Mouse (Mus musculus): ENCODE measurements around the gene Kctd17. TPM values are rescaled to one million over a fixed set of nuclear protein-coding genes. Genes with fewer than 3 reads are reported as not detected.

The Kctd17 gene
- polyA plus RNA-seq, 1 experiment from 2014 or later = 18.6 TPM

- Histone ChIP-seq H3K4me3 (ENCODE audit: low read depth, low read length) (no peak overlapping the region), H3K36me3 (ENCODE audit: control insufficient read depth, insufficient read depth) (no peaks in the 10 kb centered on the region), H3K4me2 (replicated peaks; ENCODE audit: low read depth) (no peak overlapping the region), H3K27me3 (replicated peaks; ENCODE audit: control insufficient read depth, insufficient read depth, low read length) (peaks cover 71% of the 10 kb centered on the region), H3K4me1 (replicated peaks; ENCODE audit: control insufficient read depth, insufficient read depth, low read length) (no peaks in the 10 kb centered on the region), H3K27ac (ENCODE audit: low read depth, low read length) (no peak overlapping the region), H3K9me3 (ENCODE audit: control insufficient read depth) (no peaks in the 10 kb centered on the region), H3K9ac (ENCODE audit: low read depth, low read length) (no peak overlapping the region)
- TF ChIP-seq CTCF (IDR thresholded peaks at IDR 0.05; ENCODE audit: low read depth) = peak; percentile 94
- peak; percentile 45; the same call in 1 of the 2 replicates for ATAC-seq
- 16% methylated on average over 16 of the region's 16 CpGs for WGBS
These were observed 6.1 kb upstream of the Kctd17 start for GRCm38 (mm10) chr15:78422046-78422956.

DNA sequence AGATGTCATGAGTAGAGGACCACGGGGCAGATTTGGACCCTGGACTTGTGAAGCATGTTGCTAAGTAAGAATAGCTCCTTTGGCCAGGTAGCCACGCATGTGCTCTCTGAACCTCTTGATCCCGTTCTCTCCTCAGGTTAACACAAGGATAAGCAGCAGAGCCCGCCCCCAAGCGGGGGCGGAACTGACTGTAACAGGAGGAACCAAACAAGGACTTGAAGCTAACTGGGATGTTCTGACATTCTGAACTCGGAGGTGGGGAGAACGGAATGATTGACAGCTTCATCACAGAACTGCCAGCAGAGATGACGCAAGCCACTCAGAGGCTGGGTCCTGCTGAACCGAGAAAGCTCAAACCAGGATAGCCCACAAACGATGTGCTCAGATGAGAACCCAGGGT is 3.9 kb upstream of the Kctd17 start:
- no peak overlapping the region for H3K4me3 ChIP-seq (ENCODE audit: low read depth, low read length)
- no peaks in the 10 kb centered on the region for H3K36me3 ChIP-seq (ENCODE audit: control insufficient read depth, insufficient read depth)
- 15% methylated on average over 11 of the region's 11 CpGs for WGBS
- no peaks in the 10 kb centered on the region for H3K9me3 ChIP-seq (ENCODE audit: control insufficient read depth)
- no peak; the same call in 1 of the 2 replicates for TF ChIP-seq CTCF (IDR thresholded peaks at IDR 0.05; ENCODE audit: low read depth)
- no peak overlapping the region for H3K27ac ChIP-seq (ENCODE audit: low read depth, low read length)
- H3K4me1 ChIP-seq (replicated peaks; ENCODE audit: control insufficient read depth, insufficient read depth, low read length) = no peaks in the 10 kb centered on the region
- ATAC-seq = 0 out of 2 replicates have a peak, but pooled peaks have one; percentile 3
- no peak overlapping the region for H3K9ac ChIP-seq (ENCODE audit: low read depth, low read length)
- peaks cover 76% of the 10 kb centered on the region for H3K27me3 ChIP-seq (replicated peaks; ENCODE audit: control insufficient read depth, insufficient read depth, low read length)
- H3K4me2 ChIP-seq (replicated peaks; ENCODE audit: low read depth) = no peak overlapping the region

DNA sequence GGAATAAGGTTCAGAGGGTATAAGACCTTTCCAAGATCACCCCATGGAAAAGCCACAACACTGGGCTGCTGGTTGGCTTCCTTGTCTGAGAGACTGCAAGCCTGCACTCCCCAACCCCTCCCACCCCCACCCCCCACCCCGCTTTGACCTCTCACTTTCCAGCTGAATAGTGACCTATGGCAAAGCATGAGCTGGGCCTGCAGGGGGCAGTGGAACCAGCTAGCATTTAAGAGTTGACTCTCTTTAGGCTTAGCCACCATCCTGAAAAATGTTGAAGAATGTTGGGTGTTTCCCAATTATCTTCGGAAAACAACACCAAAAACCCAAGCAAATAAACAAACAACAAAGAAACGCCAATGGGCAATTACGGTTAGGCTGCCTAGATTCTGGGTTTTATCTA is 3.1 kb upstream of the Kctd17 start:
- Histone ChIP-seq H3K27me3 (replicated peaks; ENCODE audit: control insufficient read depth, insufficient read depth, low read length) (peaks cover 74% of the 10 kb centered on the region), H3K27ac (ENCODE audit: low read depth, low read length) (no peak overlapping the region), H3K4me3 (ENCODE audit: low read depth, low read length) (no peak overlapping the region), H3K9me3 (ENCODE audit: control insufficient read depth) (no peaks in the 10 kb centered on the region), H3K4me1 (replicated peaks; ENCODE audit: control insufficient read depth, insufficient read depth, low read length) (no peaks in the 10 kb centered on the region), H3K9ac (ENCODE audit: low read depth, low read length) (no peak overlapping the region), H3K36me3 (ENCODE audit: control insufficient read depth, insufficient read depth) (no peaks in the 10 kb centered on the region), H3K4me2 (replicated peaks; ENCODE audit: low read depth) (no peak overlapping the region)
- 60% methylated on average over 4 of the region's 4 CpGs for WGBS
- no peak for ATAC-seq
- TF ChIP-seq CTCF (IDR thresholded peaks at IDR 0.05; ENCODE audit: low read depth) = peak; percentile 41

GRCm38 (mm10) chr15:78429139-78429459 is 735 bp downstream of the Kctd17 start:
- no peak for ATAC-seq
- H3K4me3 ChIP-seq (ENCODE audit: low read depth, low read length) = peak overlapping the region; percentile 50
- H3K9ac ChIP-seq (ENCODE audit: low read depth, low read length) = peak overlapping the region; percentile 38; the same call in 1 of the 2 replicates
- WGBS = 21% methylated on average over 3 of the region's 3 CpGs
- peaks cover 43% of the 10 kb centered on the region for H3K27me3 ChIP-seq (replicated peaks; ENCODE audit: control insufficient read depth, insufficient read depth, low read length)
- H3K9me3 ChIP-seq (ENCODE audit: control insufficient read depth) = no peaks in the 10 kb centered on the region
- TF ChIP-seq CTCF (IDR thresholded peaks at IDR 0.05; ENCODE audit: low read depth) = no peak
- H3K4me1 ChIP-seq (replicated peaks; ENCODE audit: control insufficient read depth, insufficient read depth, low read length) = no peaks in the 10 kb centered on the region
- peak overlapping the region; percentile 59 for H3K4me2 ChIP-seq (replicated peaks; ENCODE audit: low read depth)
- peaks cover 4% of the 10 kb centered on the region; the same call in 1 of the 2 replicates for H3K36me3 ChIP-seq (ENCODE audit: control insufficient read depth, insufficient read depth)
- H3K27ac ChIP-seq (ENCODE audit: low read depth, low read length) = peak overlapping the region; percentile 35; the same call in 1 of the 2 replicates

DNA sequence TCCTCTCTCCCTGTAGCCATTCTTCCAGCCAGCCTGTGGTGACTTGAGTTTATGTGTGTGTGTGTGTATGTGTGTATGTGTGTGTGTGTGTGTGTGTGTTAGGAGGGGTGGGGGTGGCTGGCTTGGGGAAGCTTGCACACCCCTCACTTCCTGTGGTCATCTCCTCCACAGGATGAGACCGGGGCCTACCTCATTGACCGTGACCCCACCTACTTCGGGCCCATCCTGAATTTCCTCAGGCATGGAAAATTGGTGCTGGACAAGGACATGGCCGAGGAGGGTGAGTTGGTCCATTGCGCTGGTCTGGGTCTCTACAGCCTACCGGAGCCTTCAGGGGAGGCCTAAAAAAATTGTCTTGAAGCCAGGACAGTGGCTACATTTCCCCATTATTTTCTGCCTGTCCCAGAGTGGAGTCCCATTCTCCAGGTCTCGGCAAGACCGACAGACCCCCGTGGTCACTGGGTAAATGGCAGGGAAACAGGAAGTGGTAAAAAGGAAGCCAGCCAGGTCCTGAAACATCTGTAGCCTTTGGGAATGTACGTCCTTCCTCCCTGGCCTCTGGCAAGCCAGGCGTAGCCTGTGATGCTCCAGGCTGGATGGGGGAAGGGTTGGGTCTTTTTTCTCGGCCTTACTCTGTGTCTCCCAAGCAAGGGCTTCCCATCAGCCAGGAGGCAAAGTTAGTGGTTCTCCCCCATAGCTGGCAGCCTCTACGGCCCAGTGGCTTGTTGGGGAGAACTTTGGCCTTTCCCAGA is 1.7 kb downstream of the Kctd17 start:
- no peak for ATAC-seq
- no peaks in the 10 kb centered on the region for H3K9me3 ChIP-seq (ENCODE audit: control insufficient read depth)
- H3K4me2 ChIP-seq (replicated peaks; ENCODE audit: low read depth) = peak overlapping the region; percentile 59; the same call in 1 of the 2 replicates
- H3K9ac ChIP-seq (ENCODE audit: low read depth, low read length) = no peak overlapping the region
- 79% methylated on average over 13 of the region's 13 CpGs for WGBS
- TF ChIP-seq CTCF (IDR thresholded peaks at IDR 0.05; ENCODE audit: low read depth) = no peak
- peaks cover 34% of the 10 kb centered on the region for H3K27me3 ChIP-seq (replicated peaks; ENCODE audit: control insufficient read depth, insufficient read depth, low read length)
- H3K4me3 ChIP-seq (ENCODE audit: low read depth, low read length) = no peak overlapping the region
- peak overlapping the region; percentile 37 for H3K27ac ChIP-seq (ENCODE audit: low read depth, low read length)
- no peaks in the 10 kb centered on the region for H3K4me1 ChIP-seq (replicated peaks; ENCODE audit: control insufficient read depth, insufficient read depth, low read length)
- H3K36me3 ChIP-seq (ENCODE audit: control insufficient read depth, insufficient read depth) = peaks cover 4% of the 10 kb centered on the region; the same call in 1 of the 2 replicates

DNA sequence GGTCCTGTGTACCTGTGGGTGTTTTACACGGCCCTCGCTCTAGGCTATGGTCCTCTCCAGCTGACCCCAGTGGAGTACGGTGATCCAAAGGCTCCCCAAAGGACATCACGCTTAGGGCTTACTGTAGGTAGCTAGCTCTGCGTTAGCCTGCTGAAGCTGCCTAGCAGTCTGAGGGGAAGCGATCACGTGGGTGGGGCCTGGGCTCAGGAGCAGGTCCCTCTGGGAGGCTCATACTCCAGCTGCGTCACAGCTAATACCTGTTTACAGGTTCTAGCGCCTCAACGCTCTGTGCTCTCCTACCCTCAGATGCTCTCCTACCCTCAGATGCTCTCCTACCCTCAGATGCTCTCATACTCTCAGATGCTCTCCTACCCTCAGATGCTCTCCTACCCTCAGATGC is 2.5 kb downstream of the Kctd17 start:
- Histone ChIP-seq H3K9ac (ENCODE audit: low read depth, low read length) (no peak overlapping the region), H3K4me1 (replicated peaks; ENCODE audit: control insufficient read depth, insufficient read depth, low read length) (no peaks in the 10 kb centered on the region), H3K4me3 (ENCODE audit: low read depth, low read length) (no peak overlapping the region), H3K9me3 (ENCODE audit: control insufficient read depth) (no peaks in the 10 kb centered on the region), H3K27me3 (replicated peaks; ENCODE audit: control insufficient read depth, insufficient read depth, low read length) (peaks cover 35% of the 10 kb centered on the region), H3K4me2 (replicated peaks; ENCODE audit: low read depth) (no peak overlapping the region), H3K36me3 (ENCODE audit: control insufficient read depth, insufficient read depth) (peaks cover 4% of the 10 kb centered on the region; the same call in 1 of the 2 replicates), H3K27ac (ENCODE audit: low read depth, low read length) (no peak overlapping the region)
- ATAC-seq = no peak
- TF ChIP-seq CTCF (IDR thresholded peaks at IDR 0.05; ENCODE audit: low read depth) = no peak
- 86% methylated on average over 10 of the region's 10 CpGs for WGBS
